Mouse (Mus musculus): ENCODE measurements around the gene Gtpbp1. TPM values are rescaled to one million over a fixed set of nuclear protein-coding genes. Genes with fewer than 3 reads are reported as not detected.

Gtpbp1 gene
- total and polyA plus RNA-seq, 3 experiments: 25.3 to 45.3 (median 34.2) TPM

DNA sequence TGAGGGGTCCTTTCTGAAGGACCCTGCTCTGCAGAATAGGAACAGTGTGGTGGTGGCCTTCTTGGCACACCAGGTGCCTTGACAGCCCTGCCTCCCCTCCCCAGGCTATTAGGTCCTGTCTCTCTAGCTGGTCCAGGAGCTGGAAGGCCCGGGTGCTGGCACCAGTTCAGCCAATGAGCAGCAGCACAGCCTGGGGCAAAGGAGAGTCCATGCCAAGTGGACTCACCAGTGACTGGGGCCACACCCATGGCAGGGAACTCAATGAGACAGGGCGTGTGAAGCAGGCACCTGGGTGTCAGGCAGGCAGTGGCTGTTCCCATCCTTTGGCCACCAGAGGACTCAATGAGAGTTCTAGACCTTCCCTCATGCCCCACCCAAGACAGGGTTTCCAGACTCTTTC, 74.7 kb downstream of the Gtpbp1 start:
- TF ChIP-seq NRF1 (IDR thresholded peaks at IDR 0.05; ENCODE audit: low read depth, low read length): no peak
- TF ChIP-seq JUN (IDR thresholded peaks at IDR 0.05; ENCODE audit: insufficient read depth, low read depth, low read length): no peak
- TF ChIP-seq UBTF (IDR thresholded peaks at IDR 0.05; ENCODE audit: low read depth, low read length): no peak
- TF ChIP-seq USF2 (conservative IDR thresholded peaks at IDR 0.05; ENCODE audit: low read depth, low read length): no peak
- TF ChIP-seq TBP (conservative IDR thresholded peaks at IDR 0.05; ENCODE audit: low read depth, low read length): no peak
- TF ChIP-seq IRF4 (IDR thresholded peaks at IDR 0.05; ENCODE audit: low read depth, low read length): no peak
- no peak for TF ChIP-seq ZMIZ1 (IDR thresholded peaks at IDR 0.05; ENCODE audit: low read depth, low read length)
- TF ChIP-seq E2F4 (IDR thresholded peaks at IDR 0.05; ENCODE audit: insufficient replicate concordance, low read depth, low read length): no peak
- no peak for TF ChIP-seq POLR2AphosphoS2 (IDR thresholded peaks at IDR 0.05; ENCODE audit: low read depth, low read length)
- no peak for TF ChIP-seq MAX (IDR thresholded peaks at IDR 0.05; ENCODE audit: low read length)
- no peak for TF ChIP-seq RCOR1 (conservative IDR thresholded peaks at IDR 0.05; ENCODE audit: low read depth, low read length)
- TF ChIP-seq KAT2A (IDR thresholded peaks at IDR 0.05; ENCODE audit: insufficient replicate concordance, low read length): no peak
- no peak for TF ChIP-seq RAD21 (IDR thresholded peaks at IDR 0.05; ENCODE audit: low read depth, low read length)
- TF ChIP-seq HCFC1 (IDR thresholded peaks at IDR 0.05; ENCODE audit: low read depth, low read length): no peak
- in situ Hi-C loops (cut with MboI; ENCODE audit: low pct_ligation_motif_present, low pct_unique_long_range_greater_than_20kb, low sequenced_read_pairs) (no loop called here), dilution Hi-C loops (cut with MboI; ENCODE audit: extremely low pct_ligation_motif_present, extremely low pct_unique_long_range_greater_than_20kb, low sequenced_read_pairs) (no loop called here)
- no peaks in the 10 kb centered on the region for H3K9me3 ChIP-seq (replicated peaks; ENCODE audit: low read length)
- H3K4me2 ChIP-seq (ENCODE audit: insufficient read depth, low read depth, poor library complexity, severe bottlenecking): no peak overlapping the region
- peaks cover 7 to 18% of the 10 kb centered on the region in 2 experiments; a peak in 3 of 4 replicates for H3K4me1 ChIP-seq (ENCODE audit: control insufficient read depth in 1 of 2, insufficient read depth in 2 of 2)
- peaks cover 7 to 52% of the 10 kb centered on the region in 2 experiments for H3K36me3 ChIP-seq (replicated peaks in 1 of 2; ENCODE audit: control insufficient read depth in 1 of 2, insufficient read depth in 1 of 2, low read length in 1 of 2)
- no peak overlapping the region for H3K27ac ChIP-seq (ENCODE audit: insufficient read depth, low read depth)
- H3K4me3 ChIP-seq (replicated peaks in 1 of 3; ENCODE audit: low read depth in 2 of 3, low read length in 2 of 3, poor library complexity in 1 of 3): no peak overlapping the region
- no peak overlapping the region for H3K9ac ChIP-seq (ENCODE audit: insufficient read depth, low read depth)
- no peaks in the 10 kb centered on the region for H3K27me3 ChIP-seq (replicated peaks)
- no peaks in the 10 kb centered on the region for H3K79me2 ChIP-seq (replicated peaks; ENCODE audit: control insufficient read depth, extremely low read depth, insufficient read depth, poor library complexity, severe bottlenecking)
- no peak for DNase-seq (ENCODE audit: extremely low read depth)

DNA sequence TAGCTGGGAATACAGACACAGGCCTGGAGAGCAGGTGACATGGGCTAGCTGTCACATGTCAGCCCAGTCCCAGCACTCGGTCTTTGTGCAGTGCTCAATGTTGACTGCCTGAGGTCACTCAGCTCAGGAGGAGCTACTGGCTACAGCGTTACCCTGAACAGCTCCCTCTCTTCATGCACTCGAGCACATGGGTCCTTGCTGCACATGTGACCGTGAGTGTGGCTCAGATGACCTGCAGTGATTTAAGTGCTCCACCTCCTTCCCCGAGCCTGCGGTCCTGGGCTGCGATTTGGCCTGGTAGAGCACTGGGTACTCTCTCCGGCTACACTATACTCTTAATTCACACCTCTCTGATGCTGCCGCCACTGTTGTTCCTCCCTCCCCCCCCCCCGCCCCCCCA, 75.5 kb downstream of the Gtpbp1 start:
- dilution Hi-C loops (cut with MboI; ENCODE audit: extremely low pct_ligation_motif_present, extremely low pct_unique_long_range_greater_than_20kb, low sequenced_read_pairs) (no loop called here), in situ Hi-C loops (cut with MboI; ENCODE audit: low pct_ligation_motif_present, low pct_unique_long_range_greater_than_20kb, low sequenced_read_pairs) (no loop called here)
- no peak for DNase-seq (ENCODE audit: extremely low read depth)
- TF ChIP-seq TCF12 (IDR thresholded peaks at IDR 0.05; ENCODE audit: low read depth, low read length) (no peak), E2F4 (IDR thresholded peaks at IDR 0.05; ENCODE audit: insufficient replicate concordance, low read depth, low read length) (no peak), CHD2 (IDR thresholded peaks at IDR 0.05; ENCODE audit: low read length) (no peak), MAZ (IDR thresholded peaks at IDR 0.05; ENCODE audit: low read depth, low read length) (no peak), ELF1 (IDR thresholded peaks at IDR 0.05; ENCODE audit: low read depth, low read length) (no peak), SMC3 (IDR thresholded peaks at IDR 0.05; ENCODE audit: low read depth, low read length) (no peak), MAX (IDR thresholded peaks at IDR 0.05; ENCODE audit: low read length) (no peak), SIN3A (IDR thresholded peaks at IDR 0.05; ENCODE audit: low read length) (no peak), PAX5 (IDR thresholded peaks at IDR 0.05; ENCODE audit: low read length) (no peak), ETS1 (conservative IDR thresholded peaks at IDR 0.05; ENCODE audit: low read depth, low read length) (no peak), JUND (conservative IDR thresholded peaks at IDR 0.05; ENCODE audit: low read depth, low read length) (no peak), ZKSCAN1 (IDR thresholded peaks at IDR 0.05; ENCODE audit: borderline replicate concordance, low read depth, low read length) (no peak), CHD1 (IDR thresholded peaks at IDR 0.05; ENCODE audit: low read depth, low read length) (no peak), MEF2A (IDR thresholded peaks at IDR 0.05; ENCODE audit: borderline replicate concordance, low read depth, low read length) (no peak), USF1 (IDR thresholded peaks at IDR 0.05; ENCODE audit: low read depth, low read length) (no peak), BHLHE40 (IDR thresholded peaks at IDR 0.05; ENCODE audit: low read depth, low read length) (no peak), MAFK (IDR thresholded peaks at IDR 0.05; ENCODE audit: insufficient replicate concordance, low read length) (no peak), CTCF (conservative IDR thresholded peaks at IDR 0.05 in 1 of 2, IDR thresholded peaks at IDR 0.05 in 1 of 2; ENCODE audit: low read depth in 2 of 2, low read length in 2 of 2) (no peak), POLR2A (IDR thresholded peaks at IDR 0.05; ENCODE audit: low read depth, low read length) (no peak)
- Histone ChIP-seq H3K4me2 (ENCODE audit: insufficient read depth, low read depth, poor library complexity, severe bottlenecking) (no peak overlapping the region), H3K9me3 (replicated peaks; ENCODE audit: low read length) (no peaks in the 10 kb centered on the region), H3K79me2 (replicated peaks; ENCODE audit: control insufficient read depth, extremely low read depth, insufficient read depth, poor library complexity, severe bottlenecking) (no peaks in the 10 kb centered on the region), H3K27ac (ENCODE audit: insufficient read depth, low read depth) (no peak overlapping the region), H3K9ac (ENCODE audit: insufficient read depth, low read depth) (no peak overlapping the region), H3K27me3 (replicated peaks) (no peaks in the 10 kb centered on the region), H3K36me3 (replicated peaks in 1 of 2; ENCODE audit: control insufficient read depth in 1 of 2, insufficient read depth in 1 of 2, low read length in 1 of 2) (peaks cover 7 to 49% of the 10 kb centered on the region in 2 experiments), H3K4me1 (ENCODE audit: control insufficient read depth in 1 of 2, insufficient read depth in 2 of 2) (peaks cover 7 to 18% of the 10 kb centered on the region in 2 experiments; a peak in 3 of 4 replicates), H3K4me3 (replicated peaks in 1 of 3; ENCODE audit: low read depth in 2 of 3, low read length in 2 of 3, poor library complexity in 1 of 3) (no peak overlapping the region)

All from CH12.LX (cell line).